Mouse (Mus musculus) neutrophil, adult 65 days (primary cell): ENCODE data around the gene Krt18. TPM values are rescaled to one million over a fixed set of nuclear protein-coding genes. Genes with fewer than 3 reads are reported as not detected.

Source experiments
- total RNA-seq: library from RNA; stranded (reverse); gene quantifications from 2 replicates; pipeline ENCODE4 v1.2.4, GENCODE M21; 2023

Krt18 gene
- 0.27 and 0.54 TPM in 2 replicates for total RNA-seq

DNA sequence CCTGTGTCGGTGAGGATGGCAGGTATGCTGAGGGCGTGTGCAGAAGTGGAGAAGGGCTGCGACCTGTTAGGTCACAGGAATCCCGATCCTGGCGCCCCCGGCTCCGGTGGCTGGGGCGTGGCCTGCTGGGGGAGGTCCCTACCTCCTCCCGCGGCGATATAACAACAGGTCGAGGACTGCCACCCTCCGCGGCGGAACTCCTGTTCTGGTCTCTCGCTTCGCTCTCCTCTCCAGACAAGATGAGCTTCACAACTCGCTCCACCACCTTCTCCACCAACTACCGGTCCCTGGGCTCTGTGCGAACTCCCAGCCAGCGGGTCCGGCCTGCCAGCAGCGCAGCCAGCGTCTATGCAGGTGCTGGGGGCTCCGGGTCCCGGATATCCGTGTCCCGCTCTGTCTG is at the start of gene Krt18:
Krt18 (plus strand) TSS at position 141 of the 400 bp plus-strand sequence.

DNA sequence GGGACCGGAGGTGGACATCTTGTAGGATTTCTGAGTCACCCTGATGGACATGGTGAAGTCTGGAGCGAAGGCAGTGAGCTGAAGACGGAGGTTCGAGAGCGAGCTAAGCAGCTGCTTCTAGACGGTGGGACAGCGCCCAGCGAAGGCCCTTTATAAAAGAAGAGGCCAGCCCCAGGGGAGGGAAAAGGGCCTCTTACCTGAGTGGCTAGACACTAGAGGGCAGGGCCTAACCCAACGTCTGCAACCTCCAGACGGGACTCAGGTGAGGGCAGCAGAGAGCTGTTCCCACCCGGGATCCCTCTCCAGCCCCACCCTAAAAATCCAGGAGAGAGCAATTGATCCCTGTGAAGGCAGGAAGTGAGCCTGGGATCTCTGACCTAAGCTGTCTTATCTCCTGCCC is 23.8 kb upstream of the Krt18 start, which contains the start of gene Krt8:
Krt8 (minus strand) TSS at position 294 of the 400 bp plus-strand sequence.

DNA sequence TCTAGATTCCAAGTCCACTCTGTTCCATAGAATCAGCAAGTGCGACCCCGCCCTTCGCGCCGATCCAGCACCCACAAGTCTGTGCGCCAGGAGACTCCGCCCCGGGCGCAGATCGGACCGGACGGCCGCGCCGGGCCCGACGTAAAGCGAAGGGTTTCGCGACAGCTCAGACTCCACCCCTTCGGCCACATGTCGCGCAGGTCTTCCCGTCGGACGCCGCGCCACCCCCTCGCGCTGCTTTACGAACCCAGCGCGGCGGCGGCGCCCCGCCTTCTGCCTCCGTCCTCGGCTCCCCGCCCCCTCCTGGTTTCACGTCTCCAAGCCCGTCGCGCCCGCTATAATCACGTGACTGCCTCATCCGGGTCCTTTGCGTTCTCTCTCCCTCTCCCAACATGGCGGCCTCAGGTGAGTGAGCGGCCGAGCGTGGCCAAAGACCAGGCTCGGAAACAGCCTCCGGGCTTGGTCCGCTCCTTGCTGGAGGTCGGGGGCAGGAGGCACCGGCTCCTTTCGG is 45.6 kb downstream of the Krt18 start, which contains the start of gene Eif4b:
Eif4b (plus strand) TSS at position 215 of the 511 bp plus-strand sequence.

Other genes with a start within 250 kb of the Krt18 start
- not detected in 2 replicates for gene Krt72, start 241.7 kb upstream of the Krt18 start, total RNA-seq
- not detected in 2 replicates for gene Krt73, start 225.8 kb upstream of the Krt18 start, total RNA-seq
- not detected in 2 replicates for gene Krt2, start 210.0 kb upstream of the Krt18 start, total RNA-seq
- gene Krt1, start 177.4 kb upstream of the Krt18 start, total RNA-seq, result not detected in 2 replicates
- not detected in 2 replicates for gene Krt77, start 158.5 kb upstream of the Krt18 start, total RNA-seq
- gene Krt76, start 135.3 kb upstream of the Krt18 start, total RNA-seq, result not detected in 2 replicates
- gene Krt4, start 103.4 kb upstream of the Krt18 start, total RNA-seq, result not detected in 2 replicates
- gene Krt79, start 87.9 kb upstream of the Krt18 start, total RNA-seq, result not detected in 2 replicates
- gene Krt78, start 73.9 kb upstream of the Krt18 start, total RNA-seq, result not detected in 2 replicates
- gene Krt8, start 23.7 kb upstream of the Krt18 start, total RNA-seq, result not detected in 2 replicates
- gene Eif4b, start 45.6 kb downstream of the Krt18 start, total RNA-seq, result 102 and 140 TPM in 2 replicates
- 0.98 and 4.1 TPM in 2 replicates for gene Tns2, start 72.2 kb downstream of the Krt18 start, total RNA-seq
- gene Spryd3, start 108.1 kb downstream of the Krt18 start, total RNA-seq, result 30.6 and 44.9 TPM in 2 replicates
- 0.48 TPM in 1 of 2 replicates, not detected in the other for gene Igfbp6, start 116.2 kb downstream of the Krt18 start, total RNA-seq
- 2.3 and 2.9 TPM in 2 replicates for gene Soat2, start 122.3 kb downstream of the Krt18 start, total RNA-seq
- gene Zfp740, start 175.1 kb downstream of the Krt18 start, total RNA-seq, result 75.2 and 102 TPM in 2 replicates
- 21.5 and 30.3 TPM in 2 replicates for gene Csad, start 176.5 kb downstream of the Krt18 start, total RNA-seq
- gene Itgb7, start 203.8 kb downstream of the Krt18 start, total RNA-seq, result 198 and 201 TPM in 2 replicates
- 32.5 and 34.1 TPM in 2 replicates for gene Rarg, start 229.3 kb downstream of the Krt18 start, total RNA-seq
- gene Gm9918, start 242.4 kb downstream of the Krt18 start, total RNA-seq, result not detected in 2 replicates